Mouse (Mus musculus) stomach, embryonic 16.5 days (tissue): ENCODE results near the gene Clec2h. TPM values are rescaled to one million over a fixed set of nuclear protein-coding genes. Genes with fewer than 3 reads are reported as not detected.
"Not testable (repeated sequence)": the region's sequence is repeated elsewhere in the genome, so short reads cannot be mapped to it uniquely, and the experiment has no call there.

ENCODE experiments used
- ATAC-seq: fragments of 200-750 bp; cut with Nextera tagmentation; 2 replicates; pipeline ENCODE4 v1.8.0; 2017; ENCODE audit warnings: moderate number of reproducible peaks, moderate TSS enrichment; ENCODE audit not compliant: insufficient read depth, low FRiP score
- H3K27ac ChIP-seq: fragments of 300-500 bp; sonication (generic); 2 replicates; pipeline ENCODE4 v1.5.1; 2014; ENCODE audit warnings: low read length
- H3K27me3 ChIP-seq: fragments of 300-500 bp; sonication (generic); 2 replicates; pipeline ENCODE4 v1.6.1; 2014; ENCODE audit warnings: low read length, control low read depth, mixed read lengths; ENCODE audit not compliant: control insufficient read depth, insufficient read depth
- H3K36me3 ChIP-seq: fragments of 300-500 bp; sonication (generic); 2 replicates; pipeline ENCODE4 v1.6.1; 2014; ENCODE audit warnings: low read length; ENCODE audit not compliant: control insufficient read depth, insufficient read depth
- H3K4me1 ChIP-seq: fragments of 300-500 bp; sonication (generic); 2 replicates; pipeline ENCODE4 v1.6.1; 2014; ENCODE audit warnings: low read length, control low read depth, mixed read lengths; ENCODE audit not compliant: control insufficient read depth, insufficient read depth
- H3K4me2 ChIP-seq: fragments of 300-500 bp; sonication (generic); 2 replicates; pipeline ENCODE4 v1.6.1; 2014; ENCODE audit warnings: low read depth, low read length, mixed read lengths
- H3K4me3 ChIP-seq: fragments of 300-500 bp; sonication (generic); replicated peaks from 2 replicates; pipeline ENCODE4 v1.5.1; 2014; ENCODE audit warnings: mild to moderate bottlenecking, low read length
- H3K9ac ChIP-seq: fragments of 300-500 bp; sonication (generic); 2 replicates; pipeline ENCODE4 v1.6.1; 2014; ENCODE audit warnings: low read length
- H3K9me3 ChIP-seq: fragments of 300-500 bp; sonication (generic); replicated peaks from 2 replicates; pipeline ENCODE4 v1.6.1; 2016; ENCODE audit warnings: low read length, control low read depth; ENCODE audit not compliant: control insufficient read depth
- WGBS: fragments of 180-500 bp; shearing (Covaris S2); extraction: QIAGEN DNeasy Blood & Tissue Kit; methylation state at CpG from one replicate; pipeline ENCODE4 v1.1.7; 2014; 5-methylcytosine and 5-hydroxymethylcytosine counted together
- polyA plus RNA-seq: library from polyadenylated mRNA; unstranded; fragments of >200 nt; fragmentation: Nextera tagmentation; extraction: Ambion mirVana; gene quantifications from 2 replicates; pipeline ENCODE4 v1.2.1, GENCODE M21; 2015

Gene Clec2h
- polyA plus RNA-seq, 1 experiment from 2014 or later, result 2.8 TPM

- 67% methylated on average over 2 of the region's 2 CpGs for WGBS
- Histone ChIP-seq H3K27me3 (no peaks in the 10 kb centered on the region), H3K9me3 (no peaks in the 10 kb centered on the region), H3K4me1 (no peaks in the 10 kb centered on the region), H3K27ac (no peak overlapping the region), H3K4me2 (no peak overlapping the region), H3K4me3 (no peak overlapping the region), H3K9ac (no peak overlapping the region), H3K36me3 (no peaks in the 10 kb centered on the region)
- no peak for ATAC-seq
Observed at GRCm38 (mm10) chr6:128641116-128641716, 21.0 kb upstream of the Clec2h start.

GRCm38 (mm10) chr6:128643999-128644398, 18.2 kb upstream of the Clec2h start:
- H3K4me1 ChIP-seq, result no peaks in the 10 kb centered on the region; the same call in 1 of the 2 replicates
- H3K27me3 ChIP-seq, result no peaks in the 10 kb centered on the region
- no peak overlapping the region for H3K4me2 ChIP-seq
- H3K36me3 ChIP-seq, result no peaks in the 10 kb centered on the region
- H3K27ac ChIP-seq, result no peak overlapping the region
- WGBS, result 67% methylated on average over 2 of the region's 2 CpGs
- ATAC-seq, result no peak
- H3K9me3 ChIP-seq, result no peaks in the 10 kb centered on the region
- H3K9ac ChIP-seq, result no peak overlapping the region
- H3K4me3 ChIP-seq, result no peak overlapping the region

- not testable (repeated sequence) for H3K4me1 ChIP-seq, H3K9ac ChIP-seq, H3K4me2 ChIP-seq, H3K27me3 ChIP-seq, H3K27ac ChIP-seq, H3K36me3 ChIP-seq, ATAC-seq, H3K4me3 ChIP-seq, H3K9me3 ChIP-seq
- 97% methylated on average over 20 of the region's 20 CpGs for WGBS
Observed at GRCm38 (mm10) chr6:128644694-128645093, 17.5 kb upstream of the Clec2h start.

GRCm38 (mm10) chr6:128645708-128646107, 16.5 kb upstream of the Clec2h start:
- not testable (repeated sequence) for H3K27me3 ChIP-seq, H3K36me3 ChIP-seq, H3K4me1 ChIP-seq, H3K4me2 ChIP-seq, H3K27ac ChIP-seq, H3K9ac ChIP-seq, ATAC-seq, H3K4me3 ChIP-seq, H3K9me3 ChIP-seq
- WGBS, result 82% methylated on average over 12 of the region's 12 CpGs

GRCm38 (mm10) chr6:128649681-128650080, 12.5 kb upstream of the Clec2h start:
- H3K27ac ChIP-seq, result no peak overlapping the region
- 54% methylated on average over 3 of the region's 3 CpGs for WGBS

GRCm38 (mm10) chr6:128650187-128650586, 12.0 kb upstream of the Clec2h start:
- no peak overlapping the region for H3K27ac ChIP-seq
- 44% methylated on average over 1 of the region's 1 CpGs for WGBS
- no peak for ATAC-seq

More at GRCm38 (mm10) chr6:128649681-128650080, 12.5 kb upstream of the Clec2h start:
- Histone ChIP-seq H3K4me1 (no peaks in the 10 kb centered on the region; the same call in 1 of the 2 replicates), H3K9me3 (no peaks in the 10 kb centered on the region), H3K4me3 (no peak overlapping the region), H3K9ac (no peak overlapping the region), H3K27me3 (no peaks in the 10 kb centered on the region), H3K36me3 (no peaks in the 10 kb centered on the region), H3K4me2 (no peak overlapping the region)
- ATAC-seq, result no peak

GRCm38 (mm10) chr6:128650827-128651226, 11.4 kb upstream of the Clec2h start:
- not testable (repeated sequence) for H3K4me3 ChIP-seq, H3K4me1 ChIP-seq, ATAC-seq, H3K9me3 ChIP-seq, H3K9ac ChIP-seq, H3K36me3 ChIP-seq, H3K27me3 ChIP-seq, H3K27ac ChIP-seq, H3K4me2 ChIP-seq
- WGBS, result 75% methylated on average over 4 of the region's 7 CpGs

More at GRCm38 (mm10) chr6:128650187-128650586, 12.0 kb upstream of the Clec2h start:
- Histone ChIP-seq H3K9ac (no peak overlapping the region), H3K27me3 (no peaks in the 10 kb centered on the region), H3K9me3 (no peaks in the 10 kb centered on the region), H3K4me3 (no peak overlapping the region), H3K4me1 (no peaks in the 10 kb centered on the region; the same call in 1 of the 2 replicates), H3K4me2 (no peak overlapping the region), H3K36me3 (no peaks in the 10 kb centered on the region)

GRCm38 (mm10) chr6:128652938-128653337, 9.2 kb upstream of the Clec2h start:
- 93% methylated on average over 1 of the region's 1 CpGs for WGBS
- H3K9me3 ChIP-seq, result no peaks in the 10 kb centered on the region

GRCm38 (mm10) chr6:128661249-128661648, 936 bp upstream of the Clec2h start:
- Histone ChIP-seq H3K36me3 (no peaks in the 10 kb centered on the region), H3K27me3 (no peaks in the 10 kb centered on the region; the same call in 1 of the 2 replicates), H3K9ac (no peak overlapping the region), H3K9me3 (no peaks in the 10 kb centered on the region), H3K27ac (no peak overlapping the region), H3K4me3 (no peak overlapping the region), H3K4me2 (no peak overlapping the region), H3K4me1 (no peaks in the 10 kb centered on the region)
- whole genome bisulfite sequencing, result 88% methylated on average over 1 of the region's 1 CpGs
- ATAC-seq, result no peak

More at GRCm38 (mm10) chr6:128652938-128653337, 9.2 kb upstream of the Clec2h start:
- Histone ChIP-seq H3K9ac (no peak overlapping the region), H3K36me3 (no peaks in the 10 kb centered on the region), H3K4me3 (no peak overlapping the region), H3K27ac (no peak overlapping the region), H3K27me3 (no peaks in the 10 kb centered on the region; the same call in 1 of the 2 replicates), H3K4me2 (no peak overlapping the region), H3K4me1 (no peaks in the 10 kb centered on the region; the same call in 1 of the 2 replicates)
- ATAC-seq, result no peak
